Mouse (Mus musculus): ENCODE results near the gene Abca7.
"Not testable (repeated sequence)": the region's sequence is repeated elsewhere in the genome, so short reads cannot be mapped to it uniquely, and the experiment has no call there.

The Abca7 gene

DNA sequence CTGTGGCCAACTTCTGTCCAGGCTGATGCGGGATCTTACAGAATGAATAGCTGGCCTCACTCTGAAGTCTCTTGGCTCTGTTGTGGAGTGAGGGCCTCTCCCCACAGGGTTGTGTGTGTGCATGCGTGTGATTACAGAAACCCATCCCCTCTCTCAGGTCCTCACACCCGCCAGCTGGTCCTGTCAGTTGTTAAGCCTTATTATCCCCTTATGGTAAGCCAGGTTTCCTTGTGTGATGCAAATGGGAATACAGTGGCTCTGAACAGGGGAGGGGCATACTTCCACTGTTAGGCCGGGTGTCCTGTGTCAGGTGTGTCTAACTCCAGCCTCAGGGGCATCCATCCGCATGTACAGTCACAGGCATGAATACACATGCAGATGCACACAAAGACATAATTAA is 49.5 kb downstream of the Abca7 start:
- DNase-seq (ENCODE audit: low read depth), result no peak

DNA sequence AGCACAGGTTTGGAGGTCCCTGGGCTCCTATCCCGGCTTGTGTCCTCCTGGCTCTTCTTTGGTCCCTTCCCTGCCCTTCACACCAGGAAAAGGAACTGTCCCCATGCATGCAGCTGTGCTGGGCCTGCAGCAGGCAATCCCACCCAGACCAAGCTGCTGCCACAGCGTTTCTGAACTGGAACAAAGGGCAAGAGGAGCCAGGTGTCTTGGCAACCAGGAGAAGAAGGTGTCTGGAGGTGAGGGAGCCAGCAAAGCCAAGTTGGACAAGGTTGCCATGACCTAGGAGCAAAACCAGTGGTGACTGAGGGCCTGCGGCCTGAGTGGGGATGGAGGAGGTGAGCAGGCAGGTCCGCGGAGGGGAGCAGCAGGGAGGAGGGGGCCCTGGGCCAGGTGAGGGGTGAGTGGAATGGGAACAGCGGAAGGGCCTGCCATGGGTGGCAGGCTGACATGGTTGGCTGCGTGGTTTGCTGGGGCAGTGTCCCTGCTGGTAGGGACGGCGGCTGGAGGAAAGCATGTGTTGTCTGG is 50.8 kb downstream of the Abca7 start, which contains the start of gene Gpx4:
Gene Gpx4 (plus strand): TSS at position 126 of the 525 bp plus-strand sequence.
- DNase-seq (ENCODE audit: low read depth), result no peak

DNA sequence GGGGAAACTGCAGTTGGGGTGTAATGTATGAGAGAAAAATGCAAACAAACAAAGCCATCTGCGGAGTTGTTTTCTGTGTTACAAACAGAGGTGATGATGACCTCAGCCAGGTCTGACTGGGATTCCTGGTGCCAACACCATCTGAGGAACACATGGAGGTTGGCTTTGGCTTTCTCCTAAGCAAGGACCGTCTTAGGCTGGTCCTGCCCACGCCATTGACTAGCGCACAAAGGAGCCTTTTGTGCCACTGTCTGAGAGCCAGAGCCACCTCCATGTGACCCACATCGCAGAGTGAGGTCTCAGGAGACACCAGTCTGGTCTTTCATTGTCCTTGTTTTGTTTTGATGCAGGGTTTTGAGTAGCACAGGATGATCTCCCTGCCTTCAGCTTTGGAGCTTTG is 52.1 kb downstream of the Abca7 start:
- DNase-seq (ENCODE audit: low read depth), result no peak

DNA sequence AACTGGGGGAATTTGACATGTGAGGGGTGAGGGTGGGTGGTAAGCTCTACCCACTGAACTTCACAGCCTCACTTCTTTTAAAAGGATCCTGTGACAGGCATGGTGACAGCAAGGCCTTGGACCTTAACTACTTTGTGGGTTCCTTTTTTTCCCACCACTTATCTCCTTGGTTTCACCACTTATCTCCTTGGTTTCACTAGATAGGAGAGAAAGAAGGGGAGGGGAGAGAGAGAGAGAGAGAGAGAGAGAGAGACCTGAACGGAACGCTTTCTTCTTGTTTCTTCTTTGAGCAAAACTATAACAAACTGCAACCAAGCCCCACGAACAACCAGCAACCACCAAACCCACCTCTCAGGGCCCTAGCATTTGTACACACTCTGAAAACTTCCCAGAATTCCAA is 52.5 kb downstream of the Abca7 start:
- DNase-seq (ENCODE audit: low read depth), result no peak

DNA sequence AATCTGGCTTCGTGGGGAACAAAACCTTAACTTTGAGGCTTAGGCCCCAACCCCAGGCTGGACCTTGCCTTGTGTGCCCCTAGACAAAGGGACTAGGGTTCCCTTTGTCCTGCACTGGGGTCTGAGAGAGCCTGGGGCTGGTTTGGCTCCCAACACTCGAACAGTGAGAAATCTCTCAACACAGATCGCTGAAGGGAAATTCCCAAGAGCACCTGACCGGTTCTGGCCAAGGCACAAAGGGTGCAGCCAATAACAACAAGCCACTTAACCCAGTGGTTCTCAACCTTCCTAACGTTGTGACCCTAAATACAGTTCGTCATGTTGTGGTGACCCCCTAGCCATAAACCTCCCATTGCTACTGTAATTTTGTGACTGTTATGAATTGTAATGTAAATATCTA is 54.0 kb downstream of the Abca7 start:
- DNase-seq (ENCODE audit: low read depth), result no peak

DNA sequence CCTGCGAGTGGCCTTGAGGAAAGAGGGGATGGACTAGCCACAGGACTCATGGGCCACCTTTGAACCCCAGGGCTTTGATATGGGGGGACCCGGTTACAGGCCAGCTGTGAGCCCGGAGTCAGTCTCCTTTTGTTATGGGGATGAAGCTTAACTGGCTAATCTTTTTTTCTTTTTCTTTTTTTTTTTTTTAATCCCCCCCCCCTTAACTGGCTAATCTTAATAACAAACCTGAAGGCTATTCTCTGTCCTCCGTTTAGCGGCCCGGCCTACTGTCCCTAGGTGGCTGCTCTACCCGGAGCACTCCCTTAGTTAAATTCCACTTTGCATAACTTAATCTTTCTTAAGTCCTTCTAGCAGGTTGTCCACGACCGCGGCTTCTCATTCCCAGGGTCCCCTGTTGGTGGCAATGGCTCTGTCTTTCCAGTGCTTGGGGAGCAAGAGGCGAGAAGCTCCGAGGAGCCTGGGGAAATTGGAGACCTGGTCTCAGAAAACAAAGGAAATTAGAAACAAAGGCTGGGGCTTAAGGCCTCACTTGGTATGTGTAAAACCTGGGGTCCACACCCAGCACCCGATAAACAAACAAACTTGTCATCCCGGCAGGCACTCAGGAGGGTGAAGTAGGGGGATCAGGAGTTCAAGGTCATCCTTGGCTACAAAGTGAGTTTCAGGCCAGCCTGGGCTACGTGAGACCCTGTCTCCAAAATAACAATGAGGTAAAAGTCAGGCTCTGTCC is 54.8 kb downstream of the Abca7 start:
- DNase-seq (ENCODE audit: low read depth), result no peak

DNA sequence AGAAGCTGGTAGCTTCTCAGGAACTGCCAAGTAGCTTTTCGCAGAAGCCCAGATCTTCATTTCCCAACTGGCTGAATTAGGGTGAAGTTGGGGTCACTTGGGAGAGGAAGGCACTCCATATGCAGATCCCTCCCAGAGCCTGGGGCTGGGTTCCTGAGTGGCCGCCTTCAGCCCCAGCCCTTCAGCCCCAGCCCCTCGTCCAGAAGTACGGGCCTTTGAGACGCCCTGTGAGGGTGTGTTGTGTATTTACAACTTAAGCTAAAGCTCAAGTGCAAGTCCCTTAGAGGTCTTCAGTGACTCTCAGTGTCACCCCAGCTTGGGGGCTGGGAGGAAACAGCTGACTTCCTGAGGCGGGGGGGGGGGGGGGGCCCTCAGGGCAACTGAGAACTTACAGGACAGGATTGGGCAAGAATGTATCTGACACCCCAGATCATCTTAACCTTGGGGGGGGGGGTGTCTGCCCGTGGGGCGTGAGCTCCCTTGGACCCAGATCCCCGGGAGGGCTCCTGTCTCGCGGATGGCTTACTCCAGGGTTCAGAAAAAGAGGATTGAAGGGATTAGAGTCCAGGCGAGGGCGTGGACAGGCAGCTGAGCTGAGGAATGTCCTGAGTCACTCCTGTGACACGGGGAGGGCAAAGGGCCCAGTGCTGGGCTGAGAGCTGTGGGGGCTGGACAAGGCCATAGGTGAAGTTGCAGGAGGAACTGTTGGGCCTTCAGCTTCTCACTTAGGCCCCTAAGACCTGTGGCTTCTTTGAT is 55.5 kb downstream of the Abca7 start:
- DNase-seq (ENCODE audit: low read depth), result peak; percentile 60

DNA sequence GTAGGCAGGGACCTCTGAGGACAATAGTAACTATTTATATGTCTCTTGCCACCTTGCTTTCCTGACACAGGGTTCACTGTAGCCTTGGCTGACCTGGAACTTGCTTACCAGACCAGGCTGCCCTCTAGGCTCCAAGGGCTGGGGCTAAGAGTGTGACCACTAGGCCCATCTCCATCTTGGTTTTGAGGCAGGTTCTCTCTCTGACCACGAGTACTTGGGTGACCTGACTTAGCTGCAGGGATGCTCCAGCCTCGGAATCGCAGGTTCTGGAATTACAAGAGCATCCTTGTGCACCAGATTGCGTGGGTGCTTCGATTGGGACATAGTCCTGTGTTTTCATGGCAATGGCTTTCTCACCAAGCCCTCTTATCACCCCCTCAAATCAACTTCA is 56.1 kb downstream of the Abca7 start:
- DNase-seq (ENCODE audit: low read depth), result peak; percentile 36

DNA sequence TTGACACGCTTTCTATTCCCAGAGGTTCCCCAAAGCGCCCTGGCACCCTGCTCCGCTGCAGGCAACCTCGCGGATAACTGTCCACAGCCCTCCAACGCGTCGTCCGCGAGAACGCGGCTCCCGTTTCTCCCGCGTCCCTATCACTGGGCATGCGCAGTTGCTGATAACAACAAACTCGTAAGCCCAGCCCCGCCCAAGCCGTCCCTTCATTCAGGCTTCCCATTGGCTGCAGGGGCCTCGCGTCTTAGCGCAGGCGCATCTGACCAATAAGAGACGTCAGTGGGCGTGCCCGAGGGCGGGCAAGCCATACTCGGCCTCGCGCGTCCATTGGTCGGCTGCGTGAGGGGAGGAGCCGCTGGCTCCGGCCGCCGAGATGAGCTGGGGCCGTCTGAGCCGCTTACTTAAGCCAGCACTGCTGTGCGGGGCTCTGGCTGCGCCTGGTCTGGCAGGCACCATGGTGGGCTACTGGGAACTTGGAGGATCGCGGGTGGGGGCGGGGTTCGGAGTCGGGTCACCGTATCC is 57.0 kb downstream of the Abca7 start:
- DNase-seq (ENCODE audit: low read depth), result peak; percentile 100

DNA sequence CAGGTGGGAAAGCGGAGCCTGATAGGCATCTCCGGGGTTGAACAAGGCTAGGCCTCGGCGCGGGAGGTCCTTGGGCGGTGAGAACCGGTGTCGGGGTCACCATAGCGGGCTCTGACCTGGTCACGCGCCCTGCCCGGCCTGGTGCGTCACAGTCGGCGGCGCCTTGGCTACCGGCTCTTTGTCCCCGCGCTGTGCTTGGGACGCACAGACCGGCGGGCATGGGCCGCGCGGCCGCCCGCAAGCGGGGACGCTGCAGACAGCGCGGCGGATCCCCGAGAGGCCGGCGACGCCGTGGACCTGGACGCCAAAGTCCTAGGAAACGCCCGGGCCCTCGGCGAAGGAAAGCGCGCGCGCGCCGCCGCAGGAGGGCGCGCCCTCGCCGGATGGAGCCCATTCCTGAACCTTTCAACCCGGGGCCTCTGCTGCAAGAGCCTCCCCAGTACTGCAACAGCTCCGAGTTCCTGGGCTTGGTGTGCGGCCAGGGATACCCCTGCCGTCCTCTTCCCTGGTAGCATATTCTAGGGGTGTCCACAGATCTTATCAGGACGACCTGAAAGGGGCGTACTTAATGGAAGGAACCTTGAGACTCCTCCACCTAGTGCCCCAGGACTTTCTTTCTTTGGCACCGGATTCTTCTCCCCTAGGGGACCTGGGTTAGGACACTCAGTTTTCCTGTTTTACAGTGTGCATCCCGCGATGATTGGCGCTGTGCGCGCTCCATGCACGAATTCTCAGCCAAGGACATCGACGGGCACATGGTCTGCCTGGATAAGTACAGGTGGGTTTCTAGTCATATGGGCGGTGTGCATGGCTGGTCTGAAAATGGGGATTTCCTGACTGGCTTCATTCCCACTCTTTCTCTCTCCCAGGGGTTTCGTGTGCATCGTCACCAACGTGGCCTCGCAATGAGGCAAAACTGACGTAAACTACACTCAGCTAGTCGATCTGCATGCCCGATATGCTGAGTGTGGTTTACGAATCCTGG is 57.8 kb downstream of the Abca7 start:
- DNase-seq (ENCODE audit: low read depth), result peak; percentile 78

DNA sequence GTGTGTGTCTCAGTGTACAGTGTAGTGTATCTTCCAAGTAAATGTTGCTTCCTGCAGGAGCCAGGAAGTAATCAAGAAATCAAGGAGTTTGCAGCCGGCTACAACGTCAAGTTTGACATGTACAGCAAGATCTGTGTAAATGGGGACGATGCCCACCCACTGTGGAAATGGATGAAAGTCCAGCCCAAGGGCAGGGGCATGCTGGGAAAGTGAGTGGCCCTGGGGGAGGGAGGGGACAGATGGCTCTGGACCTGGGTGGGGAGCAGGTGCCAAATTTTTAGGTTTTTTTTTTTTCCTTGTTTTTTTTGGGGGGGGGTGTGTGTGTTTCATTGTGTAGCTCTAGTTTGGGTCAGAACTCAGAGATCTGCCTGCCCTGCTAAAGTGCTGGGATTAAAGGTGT is 58.6 kb downstream of the Abca7 start:
- DNase-seq (ENCODE audit: low read depth), result not testable (repeated sequence)

DNA sequence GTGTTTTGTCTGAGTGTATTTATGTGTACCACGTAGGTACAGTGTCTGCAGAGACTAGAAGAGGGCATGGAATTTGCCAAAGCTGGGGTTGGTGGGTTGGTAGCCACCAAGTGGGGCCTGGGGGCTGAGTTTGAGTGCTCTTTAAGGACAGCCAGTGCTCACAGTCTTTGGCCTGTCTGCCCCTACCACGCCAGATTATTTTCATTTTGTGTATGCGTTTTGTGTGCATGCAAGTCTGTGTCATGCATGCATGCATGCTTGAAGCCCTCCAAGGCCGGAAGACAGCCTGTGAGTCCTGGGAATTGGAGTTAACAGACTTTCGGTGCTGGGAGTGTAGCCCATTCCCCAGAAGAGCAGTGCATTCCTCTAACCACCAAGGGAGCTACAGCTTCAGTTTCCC is 59.1 kb downstream of the Abca7 start:
- no peak for DNase-seq (ENCODE audit: low read depth)

DNA sequence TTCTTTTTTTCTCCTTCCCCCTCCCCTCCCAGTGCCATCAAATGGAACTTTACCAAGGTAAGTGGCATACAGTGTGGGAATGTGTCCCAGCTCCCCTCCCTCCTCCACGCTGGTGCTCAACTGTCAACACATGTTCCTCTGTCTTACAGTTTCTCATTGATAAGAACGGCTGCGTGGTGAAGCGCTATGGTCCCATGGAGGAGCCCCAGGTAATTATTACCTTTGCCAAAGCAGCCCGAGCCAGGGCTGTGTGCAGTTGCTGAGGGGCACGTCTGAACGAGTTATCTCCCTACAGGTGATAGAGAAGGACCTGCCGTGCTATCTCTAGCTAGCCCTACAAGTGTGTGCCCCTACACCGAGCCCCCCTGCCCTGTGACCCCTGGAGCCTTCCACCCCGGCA is 59.6 kb downstream of the Abca7 start:
- no peak for DNase-seq (ENCODE audit: low read depth)

DNA sequence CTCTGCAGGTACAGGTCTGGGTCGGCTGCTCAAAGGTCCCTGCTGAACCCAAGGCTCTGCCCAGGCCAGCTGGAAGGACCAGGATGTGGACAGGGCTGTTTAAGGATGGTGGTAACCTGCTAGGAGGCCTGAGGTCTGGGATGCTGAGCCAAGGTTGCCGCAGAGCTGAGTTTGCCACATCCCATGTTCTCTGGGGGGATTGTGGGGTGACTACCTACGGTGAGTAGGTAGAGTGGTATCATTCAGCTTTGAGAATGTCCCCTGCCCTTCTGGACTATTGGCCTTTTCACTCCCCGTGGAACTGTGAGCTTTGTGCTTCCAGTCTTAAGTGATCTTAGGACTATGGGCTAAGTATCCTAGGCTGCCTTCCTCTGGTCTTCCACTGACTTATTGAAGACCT is 60.2 kb downstream of the Abca7 start:
- DNase-seq (ENCODE audit: low read depth), result no peak

DNA sequence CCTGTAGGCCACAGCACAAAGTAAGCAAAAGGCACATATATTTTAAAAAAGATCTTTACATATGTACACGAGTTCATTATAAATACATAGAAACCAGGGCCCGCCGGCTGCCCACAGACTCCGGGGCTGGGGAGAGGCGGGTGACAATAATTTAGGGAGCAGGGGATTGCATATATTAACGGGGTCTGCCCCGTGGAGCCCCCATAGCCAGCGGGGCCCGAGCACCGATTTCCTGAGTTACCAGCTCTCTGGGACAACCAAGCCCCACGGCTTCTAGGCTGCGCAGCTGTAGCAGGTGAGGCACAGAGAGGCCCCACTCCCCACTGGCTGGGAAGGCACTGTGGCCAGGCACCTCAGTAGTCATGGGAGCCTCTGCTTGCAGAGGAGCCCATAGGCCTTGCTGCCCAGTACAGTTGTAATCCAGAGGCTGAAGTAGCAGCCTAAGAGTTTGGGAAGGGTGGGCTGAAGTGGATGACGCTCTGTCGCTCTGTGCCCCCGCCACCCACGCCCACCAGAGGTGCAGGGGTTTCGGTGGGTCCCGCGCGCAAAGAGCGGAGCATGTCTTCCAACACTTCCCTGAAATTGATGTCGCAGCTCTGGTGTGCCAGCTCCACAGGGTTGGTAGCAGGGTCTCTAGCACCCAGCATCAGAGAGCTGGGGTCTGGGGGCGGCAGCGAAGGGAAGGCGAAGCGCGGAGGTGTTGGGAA is 60.8 kb downstream of the Abca7 start:
- no peak for DNase-seq (ENCODE audit: low read depth)

DNA sequence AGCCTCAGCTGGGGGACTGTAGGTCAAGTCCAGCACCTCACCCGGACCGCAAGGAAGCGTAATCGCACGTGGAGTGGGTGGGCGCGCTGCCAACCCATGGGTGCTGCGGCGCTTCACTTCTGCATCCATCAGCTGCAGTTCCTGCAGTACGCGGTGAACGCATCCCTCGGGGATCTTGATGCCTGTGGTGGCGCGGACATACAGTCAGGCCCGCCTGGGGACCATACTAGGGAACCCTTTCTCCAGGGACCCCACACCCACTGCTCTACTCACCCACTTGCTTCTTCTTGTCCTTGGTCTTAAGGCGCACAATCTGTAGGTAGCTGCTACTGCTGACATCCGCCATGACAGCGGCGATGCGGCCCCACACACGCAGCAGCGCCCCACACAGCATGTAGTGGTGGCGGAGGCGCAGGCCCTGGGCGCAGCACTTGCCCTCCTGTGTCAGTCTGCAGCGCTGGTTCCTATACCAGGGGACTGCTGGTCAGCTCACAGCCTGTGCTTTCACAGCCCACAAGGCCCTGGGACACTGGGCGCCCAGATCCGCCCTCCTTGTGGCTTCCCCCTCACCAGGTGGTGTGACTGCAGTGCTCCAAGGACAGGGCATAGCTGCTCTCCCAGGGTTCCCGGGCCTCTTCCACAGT is 61.5 kb downstream of the Abca7 start:
- DNase-seq (ENCODE audit: low read depth), result no peak

DNA sequence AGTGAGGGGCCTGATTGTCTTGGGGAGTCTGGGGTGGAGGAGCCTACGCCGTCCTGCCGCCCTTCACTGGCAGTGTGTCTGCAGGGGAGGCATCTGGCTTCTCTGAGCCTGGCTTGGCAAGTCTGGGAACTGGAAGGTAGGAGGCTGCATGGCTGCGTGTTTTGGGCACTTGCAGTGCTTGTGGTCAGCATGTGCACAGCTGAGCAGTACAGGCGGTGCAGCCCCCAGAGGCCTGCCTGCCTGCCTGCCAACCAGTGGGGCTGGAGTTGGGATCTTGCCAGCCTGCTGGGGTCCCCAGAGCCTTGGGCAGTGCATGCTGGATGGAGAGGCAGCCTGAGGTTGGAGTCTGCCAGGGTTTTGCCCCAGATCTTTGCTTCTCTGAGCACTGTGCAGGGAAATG is 66.8 kb downstream of the Abca7 start:
- DNase-seq (ENCODE audit: low read depth), result no peak

DNA sequence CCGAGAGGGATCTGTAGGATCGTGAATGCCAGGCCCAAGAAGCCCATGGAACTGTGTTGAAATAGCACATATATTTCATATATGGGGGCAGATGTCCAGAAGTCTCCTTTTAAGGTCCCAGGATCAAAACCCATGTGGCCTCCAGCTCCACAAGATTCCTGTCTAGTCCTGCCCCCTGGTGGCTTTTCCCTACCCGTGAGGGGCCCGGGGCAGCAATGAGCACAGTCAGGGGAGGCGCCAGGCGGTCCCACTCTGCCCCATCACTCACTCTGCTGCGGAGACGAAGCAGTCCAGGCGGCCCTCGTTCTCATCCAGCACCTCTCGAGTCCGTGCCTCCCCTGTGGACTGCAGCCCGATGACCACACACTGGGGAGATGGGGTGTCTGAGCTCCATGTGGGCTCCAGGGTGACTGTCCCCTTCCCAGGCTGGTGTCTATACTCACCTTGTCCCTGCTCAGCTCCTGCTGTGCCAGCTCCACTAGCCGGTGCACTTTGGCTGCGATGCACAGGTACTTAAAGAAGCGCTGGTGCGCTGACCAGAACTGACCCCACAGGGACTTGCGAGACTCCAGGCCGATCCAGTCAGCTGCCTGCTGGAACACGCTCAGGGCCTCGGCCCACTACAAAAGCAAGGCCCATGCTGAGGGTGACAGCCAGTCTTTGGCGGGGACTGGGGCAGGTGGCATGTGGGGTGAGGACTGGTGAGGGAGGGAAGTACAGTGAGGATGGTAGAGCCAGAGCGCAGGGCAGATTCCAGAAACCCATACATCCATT is 67.8 kb downstream of the Abca7 start:
- no peak for DNase-seq (ENCODE audit: low read depth)

Measured in naive thymus-derived CD4-positive, alpha-beta T cell, adult 2 months (primary cell).